Mouse (Mus musculus) testis, adult 2 months (tissue): ENCODE results near the gene Cldn7. TPM values are rescaled to one million over a fixed set of nuclear protein-coding genes. Genes with fewer than 3 reads are reported as not detected.

Experiments
- H3K27ac ChIP-seq: fragments of 200-500 bp; 2 replicates; pipeline ENCODE4 v1.5.1; 2012; ENCODE audit warnings: low read depth, low read length; ENCODE audit not compliant: control insufficient read depth, insufficient read depth
- H3K27me3 ChIP-seq: fragments of 200-500 bp; 2 replicates; pipeline ENCODE4 v1.6.1; 2012; ENCODE audit warnings: mild to moderate bottlenecking, low read length, moderate library complexity; ENCODE audit not compliant: control insufficient read depth, insufficient read depth
- H3K36me3 ChIP-seq: fragments of 200-500 bp; 2 replicates; pipeline ENCODE4 v1.6.1; 2012; ENCODE audit warnings: mild to moderate bottlenecking, low read length; ENCODE audit not compliant: control insufficient read depth, insufficient read depth
- H3K4me1 ChIP-seq: fragments of 200-500 bp; 2 replicates; pipeline ENCODE4 v1.6.1; 2012; ENCODE audit warnings: low read length; ENCODE audit not compliant: control insufficient read depth, insufficient read depth
- H3K4me3 ChIP-seq: fragments of 200-500 bp; 2 replicates; pipeline ENCODE4 v1.5.1; 2012; ENCODE audit warnings: low read depth, mild to moderate bottlenecking, low read length, moderate library complexity, mixed read lengths; ENCODE audit not compliant: control insufficient read depth
- CTCF ChIP-seq: fragments of 200-500 bp; IDR thresholded peaks from 2 replicates; pipeline ENCODE4 v1.5.1; 2012; ENCODE audit warnings: low read depth, mild to moderate bottlenecking, inconsistent platforms, low read length, moderate library complexity; ENCODE audit not compliant: control insufficient read depth, insufficient read depth, insufficient replicate concordance
- POLR2A ChIP-seq: fragments of 200-500 bp; IDR thresholded peaks from 2 replicates; pipeline ENCODE4 v1.6.1; 2012; ENCODE audit warnings: low read depth, mild to moderate bottlenecking, inconsistent platforms, low read length, moderate library complexity; ENCODE audit not compliant: control insufficient read depth
- polyA plus RNA-seq: library from polyadenylated mRNA; depleted of rRNA; stranded (reverse); fragments of >200 nt; gene quantifications from 2 replicates; pipeline ENCODE4 v1.2.3, GENCODE M21; 2012

Gene Cldn7
- polyA plus RNA-seq, 1 experiment: 3.0 TPM

DNA sequence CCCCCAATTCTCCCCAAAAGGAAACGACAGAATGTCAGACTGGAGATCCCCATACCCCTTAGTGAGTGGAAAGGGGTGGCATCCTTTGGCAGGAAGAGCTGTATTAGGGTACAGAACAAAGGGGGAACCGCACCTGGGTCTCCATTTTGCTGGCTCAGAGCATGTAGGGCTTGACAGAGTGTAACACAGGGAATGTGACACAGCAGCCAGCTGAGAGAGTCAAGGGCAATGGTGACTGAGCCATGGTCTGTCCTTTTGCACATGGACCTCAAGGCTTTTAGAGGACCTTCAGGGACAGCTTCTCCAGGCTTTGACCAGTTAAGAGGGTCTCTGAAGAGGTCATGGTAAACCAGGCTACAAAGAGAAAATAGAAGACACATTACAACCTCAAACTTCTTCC is 10.3 kb downstream of the Cldn7 start:
- Histone ChIP-seq H3K4me1 (no peaks in the 10 kb centered on the region; the same call in 1 of the 2 replicates), H3K27ac (no peak overlapping the region), H3K4me3 (no peak overlapping the region), H3K36me3 (peaks cover 2% of the 10 kb centered on the region), H3K27me3 (no peaks in the 10 kb centered on the region)
- TF ChIP-seq POLR2A (no peak), CTCF (no peak)

DNA sequence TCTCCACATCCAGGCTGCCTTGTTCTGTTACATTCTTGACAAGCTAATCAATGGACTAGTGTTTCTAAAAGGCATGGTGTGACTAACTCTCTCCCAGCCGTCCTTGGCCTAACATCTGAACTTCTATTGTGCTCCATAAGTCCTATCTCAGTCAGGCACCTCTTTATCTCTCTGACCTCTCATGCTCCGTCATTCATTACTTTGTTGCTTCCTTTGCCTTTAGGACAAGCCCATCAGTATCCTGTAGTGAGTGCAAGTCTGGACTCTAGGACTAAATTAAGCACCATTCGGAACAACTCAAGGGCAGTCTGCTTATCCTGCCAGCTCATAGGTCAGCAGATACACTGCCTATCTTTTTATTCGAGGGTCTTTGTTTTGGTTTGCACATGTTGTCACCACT is 11.7 kb downstream of the Cldn7 start:
- TF ChIP-seq POLR2A: no peak
- no peak for TF ChIP-seq CTCF
- no peak overlapping the region for H3K27ac ChIP-seq
- H3K4me1 ChIP-seq: no peaks in the 10 kb centered on the region; the same call in 1 of the 2 replicates
- H3K27me3 ChIP-seq: no peaks in the 10 kb centered on the region
- H3K4me3 ChIP-seq: no peak overlapping the region
- H3K36me3 ChIP-seq: no peaks in the 10 kb centered on the region; the same call in none of the 2 replicates

DNA sequence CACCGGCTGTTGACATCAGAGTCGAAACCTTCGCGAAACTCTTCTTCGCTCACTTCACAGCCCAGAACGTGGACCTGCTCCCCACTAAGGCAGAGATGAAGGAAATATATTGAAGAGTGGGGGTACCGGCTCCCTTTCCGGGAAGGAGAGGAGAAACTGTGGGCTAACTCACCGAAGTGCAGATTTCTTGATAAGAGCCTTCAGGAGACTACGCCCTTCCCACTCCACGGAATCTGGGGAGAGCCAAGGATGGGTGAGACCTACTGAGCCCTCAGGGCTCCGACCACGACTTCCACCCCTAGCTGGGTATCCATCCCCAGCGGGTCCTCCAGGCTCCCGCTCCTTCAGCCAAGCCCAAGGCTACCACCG is 15.2 kb downstream of the Cldn7 start:
- no peak for TF ChIP-seq POLR2A
- TF ChIP-seq CTCF: no peak

DNA sequence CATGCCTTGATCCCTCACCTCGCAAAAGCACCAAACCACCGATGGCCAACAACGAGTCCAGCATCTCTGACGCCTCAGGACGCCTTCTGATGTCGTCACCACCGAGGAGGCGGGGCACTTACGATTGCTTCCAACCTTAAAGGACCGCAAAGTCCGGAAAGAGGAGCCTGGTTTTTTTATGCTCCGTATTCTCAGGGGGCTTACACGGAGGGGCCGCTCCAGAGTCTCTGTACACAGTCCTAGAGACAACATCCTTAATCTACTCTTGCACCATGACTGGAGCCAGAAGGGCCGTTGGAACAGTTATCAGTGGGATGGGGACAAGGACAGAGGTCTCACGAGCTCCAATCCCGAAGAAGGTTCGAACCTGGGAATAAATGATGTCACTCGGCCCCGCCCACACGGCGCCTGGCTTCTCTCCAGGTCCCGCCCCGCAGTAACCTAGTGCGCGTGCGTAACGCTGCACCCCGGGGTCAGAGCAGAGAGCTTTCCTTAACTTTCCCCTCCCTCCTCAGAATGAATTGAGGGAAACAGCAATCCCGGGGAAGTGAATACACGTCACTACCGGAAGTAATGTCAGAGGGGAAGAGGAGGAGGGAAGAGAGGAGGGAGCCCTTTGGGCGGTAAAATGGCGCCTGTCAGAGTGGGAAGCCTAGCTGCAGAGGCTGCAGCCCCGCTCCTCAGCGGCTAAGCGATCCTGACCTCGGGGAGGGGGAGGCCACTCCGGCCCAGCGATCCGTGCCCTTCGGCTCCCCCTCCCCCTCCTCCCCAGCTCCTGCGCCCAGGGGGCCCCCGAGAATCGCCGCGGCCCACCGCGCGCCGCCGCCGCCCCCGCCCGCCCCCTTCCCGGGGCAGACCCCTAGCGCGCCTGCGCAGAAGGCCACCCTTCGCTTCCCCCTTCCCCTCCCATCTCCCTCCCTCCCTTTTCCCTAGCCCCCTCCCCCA is 15.9 kb downstream of the Cldn7 start:
- Histone ChIP-seq H3K4me3 (peak overlapping the region; percentile 91), H3K36me3 (peaks cover 3% of the 10 kb centered on the region), H3K27me3 (no peaks in the 10 kb centered on the region), H3K4me1 (peaks cover 7% of the 10 kb centered on the region), H3K27ac (peak overlapping the region; percentile 82)
- no peak for TF ChIP-seq CTCF
- peak; percentile 90 for TF ChIP-seq POLR2A

More for the DNA sequence above, 15.2 kb downstream of the Cldn7 start:
- Histone ChIP-seq H3K27me3 (no peaks in the 10 kb centered on the region), H3K36me3 (peaks cover 3% of the 10 kb centered on the region; the same call in 1 of the 2 replicates), H3K27ac (peak overlapping the region; percentile 82), H3K4me1 (peaks cover 7% of the 10 kb centered on the region), H3K4me3 (peak overlapping the region; percentile 91)

DNA sequence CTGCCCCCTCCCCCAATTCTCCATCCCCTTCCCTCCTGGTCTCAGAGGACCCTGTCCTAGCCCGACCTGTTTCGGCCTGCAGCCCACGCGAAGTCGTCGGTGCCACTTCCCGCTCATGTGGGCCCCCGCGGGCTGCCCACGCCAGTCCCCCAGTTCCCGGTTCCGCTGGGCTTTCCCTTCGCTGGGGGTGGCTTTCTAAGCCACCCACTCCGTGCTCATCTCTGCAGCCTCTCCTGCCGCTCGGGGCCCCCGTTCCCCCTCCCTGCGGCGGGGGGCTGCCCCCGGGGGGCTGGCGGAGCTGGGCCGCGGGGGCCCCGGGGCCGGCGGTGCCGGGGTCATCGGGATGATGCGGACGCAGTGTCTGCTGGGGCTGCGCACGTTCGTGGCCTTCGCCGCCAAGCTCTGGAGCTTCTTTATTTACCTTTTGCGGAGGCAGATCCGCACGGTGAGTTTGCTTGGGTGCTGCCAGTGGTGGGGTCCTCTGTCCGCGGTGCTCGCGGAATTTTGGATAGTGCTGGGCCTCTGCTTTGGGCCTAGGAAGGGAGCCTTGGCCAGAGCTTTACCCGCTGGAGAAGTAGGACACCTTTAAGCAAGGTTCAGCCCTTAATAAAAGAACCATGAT is 16.7 kb downstream of the Cldn7 start, which contains the start of gene Ctdnep1:
Ctdnep1 (plus strand) TSS at position 16 of the 622 bp plus-strand sequence.
- H3K27ac ChIP-seq: peak within 1 kb of the TSS; percentile 86
- no peaks in the 10 kb centered on the region for H3K27me3 ChIP-seq
- TF ChIP-seq CTCF (no peak), POLR2A (no peak)
- H3K4me1 ChIP-seq: peaks cover 7% of the 10 kb centered on the region
- peaks cover 3% of the 10 kb centered on the region for H3K36me3 ChIP-seq
- H3K4me3 ChIP-seq: peak within 1 kb of the TSS; percentile 91

DNA sequence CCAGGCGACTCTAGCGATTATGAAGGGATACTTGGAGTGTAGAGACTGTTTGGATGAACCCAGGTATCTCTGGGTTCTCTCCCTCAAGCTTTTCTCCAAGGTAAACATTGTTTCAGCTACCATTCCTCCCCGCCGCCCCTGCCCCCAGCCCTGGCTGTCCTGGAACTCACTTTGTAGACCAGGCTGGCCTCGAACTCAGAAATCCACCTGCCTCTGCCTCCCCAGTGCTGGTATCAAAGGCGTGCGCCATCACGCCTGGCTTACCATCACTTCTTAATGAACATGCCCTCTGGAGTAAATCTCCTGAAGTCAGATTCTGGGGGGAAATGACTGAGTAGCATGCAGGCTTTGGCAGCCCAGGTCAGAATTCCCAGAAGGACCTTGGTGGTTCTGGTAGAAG is 17.6 kb downstream of the Cldn7 start, which contains the start of gene Elp5:
Elp5 (minus strand) TSS at position 293 of the 400 bp plus-strand sequence.
- no peak for TF ChIP-seq CTCF
- peaks cover 3% of the 10 kb centered on the region for H3K36me3 ChIP-seq
- H3K27ac ChIP-seq: peak within 1 kb of the TSS; percentile 86
- no peaks in the 10 kb centered on the region for H3K27me3 ChIP-seq
- peak within 1 kb of the TSS; percentile 89 for H3K4me3 ChIP-seq
- H3K4me1 ChIP-seq: peaks cover 7% of the 10 kb centered on the region

DNA sequence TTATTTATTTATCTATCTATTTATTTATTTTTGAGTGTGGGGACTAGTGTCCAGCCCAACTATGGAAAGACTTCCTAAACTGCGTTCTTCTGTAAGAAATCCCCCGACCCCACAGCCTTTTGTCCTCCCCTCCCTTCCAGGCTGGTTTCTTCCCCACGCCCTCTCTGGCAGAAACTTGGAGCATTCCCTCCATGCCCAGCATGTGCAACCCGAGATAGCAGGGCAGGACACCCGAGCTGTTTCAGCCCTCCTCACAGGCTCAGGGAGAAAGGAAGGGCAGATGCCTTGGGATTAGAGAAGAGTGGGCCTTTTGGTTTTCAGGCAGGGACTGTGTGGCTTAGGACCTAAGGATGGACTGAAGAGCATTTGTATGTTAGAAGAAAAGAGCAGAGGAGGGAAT is 18.3 kb downstream of the Cldn7 start:
- H3K27me3 ChIP-seq: no peaks in the 10 kb centered on the region
- H3K4me1 ChIP-seq: peaks cover 7% of the 10 kb centered on the region
- peaks cover 3% of the 10 kb centered on the region for H3K36me3 ChIP-seq
- no peak overlapping the region for H3K27ac ChIP-seq
- no peak overlapping the region for H3K4me3 ChIP-seq
- TF ChIP-seq POLR2A: no peak
- no peak for TF ChIP-seq CTCF

DNA sequence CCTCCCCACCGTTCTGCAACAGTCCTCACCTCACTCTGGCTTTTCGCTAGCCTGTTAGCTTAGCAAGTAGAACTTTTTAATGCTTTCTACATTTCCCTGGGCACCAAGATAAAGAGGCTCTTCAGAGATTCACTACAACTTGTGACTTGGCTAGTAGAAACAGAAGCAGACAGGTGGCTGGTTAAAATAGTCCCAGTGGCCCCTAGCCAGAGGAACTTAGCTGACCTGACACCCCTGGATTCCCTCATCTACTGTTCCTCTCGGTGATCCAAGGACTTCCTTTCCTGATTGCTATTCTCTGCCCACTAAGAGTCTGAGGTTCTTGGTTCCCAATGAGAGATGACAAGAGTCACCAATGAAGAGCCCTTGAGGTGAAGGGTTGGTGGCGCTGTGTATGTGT is 18.8 kb downstream of the Cldn7 start:
- Histone ChIP-seq H3K4me3 (no peak overlapping the region), H3K36me3 (peaks cover 3% of the 10 kb centered on the region), H3K27ac (no peak overlapping the region), H3K4me1 (peaks cover 7% of the 10 kb centered on the region), H3K27me3 (no peaks in the 10 kb centered on the region)
- TF ChIP-seq POLR2A (no peak), CTCF (no peak)
